Mouse (Mus musculus) intestine, embryonic 14.5 days (tissue): Measurements from ENCODE around the gene Ndufs3. TPM values are rescaled to one million over a fixed set of nuclear protein-coding genes. Genes with fewer than 3 reads are reported as not detected.
A peak's percentile ranks its signal among the peaks of the same experiment; 100 is the strongest.
"Not testable (repeated sequence)": the region's sequence is repeated elsewhere in the genome, so short reads cannot be mapped to it uniquely, and the experiment has no call there.

Source experiments
- ATAC-seq: fragments of 200-750 bp; cut with Nextera tagmentation; replicated peaks from 2 replicates; pipeline ENCODE4 v1.8.0; 2017; ENCODE audit warnings: low read depth, moderate number of reproducible peaks, moderate TSS enrichment, moderate library complexity; ENCODE audit not compliant: low FRiP score, low TSS enrichment
- DNase-seq: peaks from one replicate; pipeline ENCODE4 v3.0.0-alpha.2; 2018; ENCODE audit warnings: low spot score
- H3K27ac ChIP-seq: fragments of 300-500 bp; sonication (generic); 2 replicates; pipeline ENCODE4 v1.5.1; 2014; ENCODE audit warnings: low read depth, mild to moderate bottlenecking, control low read depth
- H3K27me3 ChIP-seq: fragments of 300-500 bp; sonication (generic); replicated peaks from 2 replicates; pipeline ENCODE4 v1.6.1; 2014; ENCODE audit warnings: low read length, control low read depth; ENCODE audit not compliant: control insufficient read depth, insufficient read depth
- H3K36me3 ChIP-seq: fragments of 300-500 bp; sonication (generic); 2 replicates; pipeline ENCODE4 v1.6.1; 2014; ENCODE audit warnings: low read length, control low read depth; ENCODE audit not compliant: control insufficient read depth, insufficient read depth
- H3K4me1 ChIP-seq: fragments of 300-500 bp; sonication (generic); replicated peaks from 2 replicates; pipeline ENCODE4 v1.6.1; 2014; ENCODE audit warnings: low read length, control low read depth, mixed read lengths; ENCODE audit not compliant: control insufficient read depth, insufficient read depth
- H3K4me2 ChIP-seq: fragments of 300-500 bp; sonication (generic); 2 replicates; pipeline ENCODE4 v1.6.1; 2014; ENCODE audit warnings: low read length
- H3K4me3 ChIP-seq: fragments of 300-500 bp; sonication (generic); 2 replicates; pipeline ENCODE4 v1.5.1; 2014; ENCODE audit warnings: low read depth, low read length, control low read depth, mixed read lengths
- H3K9ac ChIP-seq: fragments of 300-500 bp; sonication (generic); 2 replicates; pipeline ENCODE4 v1.6.1; 2014; ENCODE audit warnings: mild to moderate bottlenecking, low read length
- H3K9me3 ChIP-seq: fragments of 300-500 bp; sonication (generic); 2 replicates; pipeline ENCODE4 v1.6.1; 2016; ENCODE audit warnings: low read length, control low read depth; ENCODE audit not compliant: control insufficient read depth
- WGBS: fragments of 180-500 bp; shearing (Covaris S2); extraction: QIAGEN DNeasy Blood & Tissue Kit; methylation state at CpG from one replicate; pipeline ENCODE4 v1.1.7; 2014; 5-methylcytosine and 5-hydroxymethylcytosine counted together
- polyA plus RNA-seq: library from polyadenylated mRNA; unstranded; fragments of >200 nt; fragmentation: Nextera tagmentation; extraction: Ambion mirVana; gene quantifications from 2 replicates; pipeline ENCODE4 v1.2.1, GENCODE M21; 2014

Gene Ndufs3
- polyA plus RNA-seq, 1 experiment from 2014 or later, result 244 TPM

GRCm38 (mm10) chr2:90915516-90915915 is 10.9 kb upstream of the Ndufs3 start:
- no peak overlapping the region for H3K9ac ChIP-seq

GRCm38 (mm10) chr2:90913671-90914070 is 9.0 kb upstream of the Ndufs3 start:
- ATAC-seq (no peak), DNase-seq (no peak)
- Histone ChIP-seq H3K36me3 (peaks cover 56% of the 10 kb centered on the region), H3K4me1 (peaks cover 18% of the 10 kb centered on the region), H3K9ac (no peak overlapping the region), H3K27me3 (no peaks in the 10 kb centered on the region), H3K4me2 (no peak overlapping the region), H3K27ac (no peak overlapping the region), H3K9me3 (no peaks in the 10 kb centered on the region), H3K4me3 (no peak overlapping the region)
- WGBS, result 82% methylated on average over 2 of the region's 2 CpGs

More at GRCm38 (mm10) chr2:90915516-90915915, 10.9 kb upstream of the Ndufs3 start:
- ATAC-seq, result no peak
- Histone ChIP-seq H3K4me2 (peak overlapping the region; percentile 86; the same call in 1 of the 2 replicates), H3K36me3 (peaks cover 38% of the 10 kb centered on the region), H3K27ac (no peak overlapping the region), H3K27me3 (no peaks in the 10 kb centered on the region), H3K4me1 (peaks cover 18% of the 10 kb centered on the region), H3K4me3 (no peak overlapping the region), H3K9me3 (no peaks in the 10 kb centered on the region)
- 70% methylated on average over 1 of the region's 1 CpGs for WGBS
- no peak for DNase-seq

GRCm38 (mm10) chr2:90911668-90912067 is 7.0 kb upstream of the Ndufs3 start:
- no peak for DNase-seq
- H3K36me3 ChIP-seq, result peaks cover 73% of the 10 kb centered on the region

GRCm38 (mm10) chr2:90910861-90911260 is 6.2 kb upstream of the Ndufs3 start:
- Histone ChIP-seq H3K9ac (no peak overlapping the region), H3K27ac (no peak overlapping the region), H3K4me3 (no peak overlapping the region), H3K9me3 (no peaks in the 10 kb centered on the region), H3K27me3 (no peaks in the 10 kb centered on the region), H3K4me2 (no peak overlapping the region), H3K4me1 (peaks cover 8% of the 10 kb centered on the region), H3K36me3 (peaks cover 79% of the 10 kb centered on the region)
- ATAC-seq, result no peak
- no peak for DNase-seq
- WGBS, result 83% methylated on average over 1 of the region's 1 CpGs

More at GRCm38 (mm10) chr2:90911668-90912067, 7.0 kb upstream of the Ndufs3 start:
- Histone ChIP-seq H3K4me3 (no peak overlapping the region), H3K9ac (no peak overlapping the region), H3K9me3 (no peaks in the 10 kb centered on the region), H3K4me1 (peaks cover 12% of the 10 kb centered on the region), H3K27me3 (no peaks in the 10 kb centered on the region), H3K27ac (no peak overlapping the region), H3K4me2 (no peak overlapping the region)
- WGBS, result 90% methylated on average over 1 of the region's 1 CpGs
- no peak for ATAC-seq

DNA sequence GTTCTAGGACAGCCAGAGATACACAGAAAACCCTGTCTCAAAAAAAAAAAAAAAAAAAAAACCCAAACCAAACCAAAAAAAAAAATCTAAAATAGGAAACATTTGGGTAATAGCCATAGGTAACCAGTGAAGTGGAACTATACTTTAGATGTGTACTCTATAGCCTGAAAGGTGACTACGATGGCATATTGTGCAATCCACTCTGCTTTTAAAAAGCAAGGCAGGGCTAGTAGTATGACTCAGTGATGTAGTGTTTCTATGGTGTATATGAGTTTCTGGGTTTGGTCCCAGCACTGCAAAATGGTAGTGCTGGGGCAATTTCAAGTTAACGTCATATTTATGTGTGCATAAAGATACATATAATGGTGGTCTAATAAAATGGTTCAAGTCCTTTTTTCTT is 2.1 kb upstream of the Ndufs3 start:
- no peak for ATAC-seq

GRCm38 (mm10) chr2:90904856-90905224 is 213 bp upstream of the Ndufs3 start:
- Histone ChIP-seq H3K4me2 (peak overlapping the region; percentile 87), H3K4me3 (peak overlapping the region; percentile 79), H3K27me3 (no peaks in the 10 kb centered on the region), H3K9ac (peak overlapping the region; percentile 92), H3K4me1 (peaks cover 20% of the 10 kb centered on the region), H3K36me3 (peaks cover 57% of the 10 kb centered on the region), H3K27ac (peak overlapping the region; percentile 82), H3K9me3 (no peaks in the 10 kb centered on the region)
- ATAC-seq (peak; percentile 67), DNase-seq (no peak)
- under 1% methylated on average over 21 of the region's 21 CpGs for WGBS

More for the DNA sequence above, 2.1 kb upstream of the Ndufs3 start:
- Histone ChIP-seq H3K27ac (no peak overlapping the region), H3K9ac (no peak overlapping the region), H3K4me3 (no peak overlapping the region), H3K27me3 (no peaks in the 10 kb centered on the region), H3K36me3 (peaks cover 64% of the 10 kb centered on the region), H3K4me1 (peaks cover 20% of the 10 kb centered on the region), H3K9me3 (no peaks in the 10 kb centered on the region), H3K4me2 (no peak overlapping the region)
- WGBS, result 92% methylated on average over 2 of the region's 2 CpGs
- no peak for DNase-seq

DNA sequence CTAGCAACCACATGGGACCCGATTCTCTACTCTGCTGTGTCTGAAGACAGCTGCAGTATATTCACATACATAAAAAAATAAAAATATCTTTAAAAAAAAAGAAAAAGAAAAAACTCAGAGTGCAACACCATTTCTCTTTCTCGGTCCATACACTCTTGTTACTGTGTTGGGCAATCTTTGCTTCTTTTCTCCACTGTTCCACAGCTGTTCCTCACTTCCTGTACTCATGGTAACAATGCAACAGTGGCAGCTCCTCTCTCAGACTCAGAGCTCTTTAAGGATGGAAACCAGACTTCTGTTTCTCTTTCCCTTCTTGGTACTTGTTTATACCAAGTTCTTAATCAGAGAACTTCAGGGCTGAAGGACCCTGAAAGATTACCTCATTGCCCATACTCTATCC is 1.2 kb downstream of the Ndufs3 start:
- peak overlapping the region; percentile 92 for H3K9ac ChIP-seq
- H3K4me1 ChIP-seq, result peaks cover 20% of the 10 kb centered on the region
- H3K36me3 ChIP-seq, result peaks cover 52% of the 10 kb centered on the region
- DNase-seq (no peak), ATAC-seq (no peak)
- no peaks in the 10 kb centered on the region for H3K27me3 ChIP-seq
- peak overlapping the region; percentile 79 for H3K4me3 ChIP-seq
- H3K4me2 ChIP-seq, result peak overlapping the region; percentile 87
- H3K27ac ChIP-seq, result no peak overlapping the region
- 67% methylated on average over 2 of the region's 2 CpGs for WGBS
- H3K9me3 ChIP-seq, result no peaks in the 10 kb centered on the region

DNA sequence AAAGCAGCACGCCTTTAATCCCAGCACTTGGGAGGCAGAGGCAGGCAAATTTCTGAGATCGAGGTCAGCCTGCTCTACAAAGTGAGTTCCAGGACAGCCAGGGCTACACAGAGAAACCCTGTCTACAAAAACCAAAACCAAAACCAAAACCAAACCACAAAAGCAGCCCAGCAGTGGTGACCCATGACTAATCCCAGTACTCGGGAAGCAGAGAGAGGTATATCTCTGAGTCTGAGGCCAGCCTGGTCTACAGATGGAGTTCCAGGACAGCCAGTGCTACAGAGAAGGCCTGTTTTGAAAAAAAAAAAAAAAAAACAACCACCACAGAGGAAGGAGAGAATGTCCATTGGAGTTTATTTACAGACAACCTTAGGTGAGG is 10.3 kb downstream of the Ndufs3 start:
- not testable (repeated sequence) for H3K4me2 ChIP-seq, H3K4me1 ChIP-seq, H3K27me3 ChIP-seq, H3K9me3 ChIP-seq, H3K4me3 ChIP-seq, DNase-seq, H3K27ac ChIP-seq, H3K9ac ChIP-seq, ATAC-seq
- 88% methylated on average over 3 of the region's 3 CpGs for WGBS
- H3K36me3 ChIP-seq, result peaks cover 60% of the 10 kb centered on the region

GRCm38 (mm10) chr2:90893673-90894298 is 10.8 kb downstream of the Ndufs3 start:
- peaks cover 55% of the 10 kb centered on the region for H3K36me3 ChIP-seq
- WGBS, result 84% methylated on average over 6 of the region's 6 CpGs
- no peaks in the 10 kb centered on the region for H3K9me3 ChIP-seq
- H3K27me3 ChIP-seq, result peaks cover 8% of the 10 kb centered on the region; the same call in 1 of the 2 replicates
- no peak overlapping the region for H3K27ac ChIP-seq
- H3K4me2 ChIP-seq, result no peak overlapping the region
- 0 out of 2 replicates have a peak, but pooled peaks cover 3% of the 10 kb centered on the region for H3K4me1 ChIP-seq
- no peak overlapping the region for H3K4me3 ChIP-seq
- ATAC-seq, result no peak
- DNase-seq, result no peak
- no peak overlapping the region for H3K9ac ChIP-seq
